Mouse (Mus musculus): ENCODE results near the gene Tesk1.

- TF ChIP-seq CTCF (IDR thresholded peaks at IDR 0.05; ENCODE audit: low read depth, low read length) (no peak), POLR2A (IDR thresholded peaks at IDR 0.05; ENCODE audit: borderline replicate concordance, low read depth, low read length) (no peak)
Observed at GRCm38 (mm10) chr4:43470301-43470700, 28.6 kb downstream of the Tesk1 start.

Data from bone marrow macrophage, adult 2 months (primary cell).